Comparison of ENCODE assay signal across 14 mouse cellular contexts in genomic region chr1:61298779-61299178, GRCm38 (mm10).
A peak's percentile ranks its signal among the peaks of the same experiment; 100 is the strongest.
DNase-seq lines count a peak whose midpoint lies in the region; ATAC-seq lines count a peak whose summit lies in the region.
"Had no signal": no experiment of that assay in that cellular context is flagged by ENCODE, and none has a peak within 500 bp of the region (broad histone marks: within the 10 kb centered on the region; RNA-seq: fewer than 3 reads in every experiment).

No protein-coding gene starts in this region.

- H3K9me3 ChIP-seq in forebrain, embryonic 13.5 days (replicated peaks): no peaks in the 10 kb centered on the region
- H3K9me3 ChIP-seq in forebrain, embryonic 10.5 days: no peaks in the 10 kb centered on the region
- no peaks in the 10 kb centered on the region for H3K9me3 ChIP-seq in neural tube, embryonic 11.5 days (ENCODE audit: control insufficient read depth, low read length)
- no peaks in the 10 kb centered on the region for H3K9me3 ChIP-seq in limb, embryonic 12.5 days
- H3K9me3 ChIP-seq: heart, embryonic 12.5 days had no signal

- no peak overlapping the region for H3K4me3 ChIP-seq in forebrain, embryonic 13.5 days
- no peak overlapping the region for H3K4me3 ChIP-seq in forebrain, embryonic 10.5 days
- no peak overlapping the region for H3K4me3 ChIP-seq in neural tube, embryonic 11.5 days (ENCODE audit: low read depth, low read length)
- H3K4me3 ChIP-seq in limb, embryonic 12.5 days (replicated peaks): no peak overlapping the region
- H3K4me3 ChIP-seq: heart, embryonic 12.5 days had no signal

- peaks cover 40% of the 10 kb centered on the region for H3K27me3 ChIP-seq in forebrain, embryonic 13.5 days
- H3K27me3 ChIP-seq in forebrain, embryonic 10.5 days (ENCODE audit: poor library complexity, severe bottlenecking): peaks cover 97% of the 10 kb centered on the region
- H3K27me3 ChIP-seq in neural tube, embryonic 11.5 days (ENCODE audit: control insufficient read depth, insufficient read depth, low read length): peaks cover 6% of the 10 kb centered on the region; the same call in 1 of the 2 replicates
- H3K27me3 ChIP-seq in limb, embryonic 12.5 days: no peaks in the 10 kb centered on the region

- ATAC-seq in forebrain, embryonic 13.5 days: no peak
- no peak for ATAC-seq in neural tube, embryonic 11.5 days (ENCODE audit: insufficient read depth, low FRiP score, low TSS enrichment)
- ATAC-seq in limb, embryonic 12.5 days (ENCODE audit: insufficient number of reproducible peaks, insufficient read depth, low FRiP score, low TSS enrichment, low read depth): no peak
- ATAC-seq: inflammation-experienced regulatory T-cells, adult 6 months had no signal

- peaks cover 62% of the 10 kb centered on the region for H3K4me1 ChIP-seq in forebrain, embryonic 13.5 days
- peaks cover 70% of the 10 kb centered on the region for H3K4me1 ChIP-seq in forebrain, embryonic 10.5 days
- peaks cover 34% of the 10 kb centered on the region for H3K4me1 ChIP-seq in neural tube, embryonic 11.5 days (ENCODE audit: control insufficient read depth, insufficient read depth, low read length)
- H3K4me1 ChIP-seq in limb, embryonic 12.5 days (replicated peaks): peaks cover 82% of the 10 kb centered on the region
- H3K4me1 ChIP-seq: heart, embryonic 12.5 days had no signal

- DNase-seq in forebrain, embryonic 10.5 days (ENCODE audit: extremely low spot score, low spot score): no peak
- DNase-seq in neural tube, embryonic 11.5 days (ENCODE audit: low spot score): no peak
- no peak for DNase-seq in neural tube, embryonic 10.5 days (ENCODE audit: extremely low spot score, low spot score)
- DNase-seq in kidney, postnatal 14 days: no peak
- DNase-seq in ovary, postnatal 10 days (ENCODE audit: low spot score): no peak
- DNase-seq in kidney, adult 8-10 months: no peak
- DNase-seq: adrenal gland, postnatal 25 days; cerebellum, adult 11 months; spleen, adult 18-20 months; thymus, adult 18-20 months had no signal

- 0 out of 2 replicates have a peak overlapping the region, but pooled peaks have one; percentile 16 for H3K27ac ChIP-seq in forebrain, embryonic 13.5 days
- no peak overlapping the region for H3K27ac ChIP-seq in forebrain, embryonic 10.5 days
- H3K27ac ChIP-seq in neural tube, embryonic 11.5 days (ENCODE audit: low read depth, low read length): peak overlapping the region; percentile 5; the same call in 1 of the 2 replicates
- peak overlapping the region; percentile 89 for H3K27ac ChIP-seq in limb, embryonic 12.5 days

- no peak overlapping the region for H3K9ac ChIP-seq in forebrain, embryonic 13.5 days
- H3K9ac ChIP-seq in neural tube, embryonic 11.5 days (ENCODE audit: low read length): no peak overlapping the region
- H3K9ac ChIP-seq in limb, embryonic 12.5 days (replicated peaks): no peak overlapping the region
- H3K9ac ChIP-seq: heart, embryonic 12.5 days had no signal

- H3K4me2 ChIP-seq in forebrain, embryonic 13.5 days: no peak overlapping the region
- no peak overlapping the region for H3K4me2 ChIP-seq in neural tube, embryonic 11.5 days (ENCODE audit: low read depth)
- H3K4me2 ChIP-seq in limb, embryonic 12.5 days: peak overlapping the region; percentile 2; the same call in 1 of the 2 replicates
- H3K4me2 ChIP-seq: heart, embryonic 12.5 days had no signal

- WGBS in forebrain, embryonic 13.5 days: 31% methylated on average over 6 of the region's 6 CpGs
- WGBS in forebrain, embryonic 10.5 days: 47% methylated on average over 6 of the region's 6 CpGs
- 71% methylated on average over 6 of the region's 6 CpGs for WGBS in neural tube, embryonic 11.5 days
- 61% methylated on average over 6 of the region's 6 CpGs for WGBS in limb, embryonic 12.5 days

- H3K36me3 ChIP-seq in forebrain, embryonic 13.5 days (ENCODE audit: poor library complexity, severe bottlenecking): no peaks in the 10 kb centered on the region
- no peaks in the 10 kb centered on the region for H3K36me3 ChIP-seq in forebrain, embryonic 10.5 days (replicated peaks)
- H3K36me3 ChIP-seq in neural tube, embryonic 11.5 days (ENCODE audit: control insufficient read depth, insufficient read depth, low read length): no peaks in the 10 kb centered on the region
- H3K36me3 ChIP-seq in limb, embryonic 12.5 days: no peaks in the 10 kb centered on the region
- H3K36me3 ChIP-seq: heart, embryonic 12.5 days had no signal
